Mouse (Mus musculus): ENCODE data around the gene Taf12. TPM values are rescaled to one million over a fixed set of nuclear protein-coding genes. Genes with fewer than 3 reads are reported as not detected.

The Taf12 gene
- polyA plus RNA-seq (2017; shearing (Covaris generic)): 89.7 TPM

GRCm38 (mm10) chr4:132274156-132274862, at the start of gene Taf12:
Gene Taf12, plus strand, starts transcription at chr4:132274375.

GRCm38 (mm10) chr4:132261514-132262357, 12.4 kb upstream of the Taf12 start, which contains the start of gene Gmeb1:
Gene Gmeb1, minus strand, starts transcription at chr4:132261602.

GRCm38 (mm10) chr4:132302939-132303479, 28.8 kb downstream of the Taf12 start, which contains the start of gene Rab42:
Gene Rab42, minus strand, starts transcription at chr4:132303385.

GRCm38 (mm10) chr4:132329115-132329834, 55.1 kb downstream of the Taf12 start, which contains the start of gene Trnau1ap:
Gene Trnau1ap, minus strand, starts transcription at chr4:132329538.

Other genes with a start within 250 kb of the Taf12 start
- gene Gm10300, start 199.7 kb upstream of the Taf12 start, polyA plus RNA-seq (2017; shearing (Covaris generic)): 0.12 TPM
- 70.9 TPM for gene Epb41, start 199.1 kb upstream of the Taf12 start, polyA plus RNA-seq (2017; shearing (Covaris generic))
- gene Oprd1, start 129.9 kb upstream of the Taf12 start, polyA plus RNA-seq (2017; shearing (Covaris generic)): not detected
- 78.3 TPM for gene Ythdf2, start 62.1 kb upstream of the Taf12 start, polyA plus RNA-seq (2017; shearing (Covaris generic))
- 6.7 TPM for gene Gmeb1, start 12.8 kb upstream of the Taf12 start, polyA plus RNA-seq (2017; shearing (Covaris generic))
- gene Rab42, start 29.0 kb downstream of the Taf12 start, polyA plus RNA-seq (2017; shearing (Covaris generic)): 0.74 TPM
- gene Trnau1ap, start 55.2 kb downstream of the Taf12 start, polyA plus RNA-seq (2017; shearing (Covaris generic)): 35.4 TPM
- gene Rcc1, start 79.2 kb downstream of the Taf12 start, polyA plus RNA-seq (2017; shearing (Covaris generic)): 32.7 TPM
- 4.5 TPM for gene Phactr4, start 148.1 kb downstream of the Taf12 start, polyA plus RNA-seq (2017; shearing (Covaris generic))
- 30.4 TPM for gene Med18, start 189.5 kb downstream of the Taf12 start, polyA plus RNA-seq (2017; shearing (Covaris generic))
- gene Sesn2, start 236.1 kb downstream of the Taf12 start, polyA plus RNA-seq (2017; shearing (Covaris generic)): 9.8 TPM

All from CD4-positive, CD25-positive, alpha-beta regulatory T cell, adult 9 weeks (primary cell).